Mouse (Mus musculus) thymus, adult 2 months (tissue): ENCODE data around the gene Ctdsp1.

Experiments used
- CTCF ChIP-seq: fragments of 200-500 bp; IDR thresholded peaks from 2 replicates; pipeline ENCODE4 v1.5.1; 2012; ENCODE audit warnings: mild to moderate bottlenecking, control low read depth, low read length, moderate library complexity, borderline replicate concordance; ENCODE audit not compliant: control insufficient read depth, poor library complexity, insufficient read depth; ENCODE audit errors: extremely low read depth
- POLR2A ChIP-seq: fragments of 200-500 bp; IDR thresholded peaks from 2 replicates; pipeline ENCODE4 v1.6.1; 2012; ENCODE audit warnings: mild to moderate bottlenecking, low read length, control low read depth, moderate library complexity; ENCODE audit not compliant: control insufficient read depth, poor library complexity, insufficient read depth; ENCODE audit errors: extremely low read depth

GRCm38 (mm10) chr1:74364270-74364669 lies 27.0 kb upstream of the Ctdsp1 start:
- no peak for TF ChIP-seq CTCF
- no peak for TF ChIP-seq POLR2A
